Mouse (Mus musculus) heart, adult 2 months (tissue): Measurements from ENCODE around the gene Sash3.

Experiments
- CTCF ChIP-seq: fragments of 200-600 bp; IDR thresholded peaks from 2 replicates; pipeline ENCODE4 v1.8.1; 2022; ENCODE audit warnings: antibody characterized with exemption, mild to moderate bottlenecking, moderate library complexity
- POLR2A ChIP-seq: fragments of 200-500 bp; IDR thresholded peaks from 2 replicates; pipeline ENCODE4 v1.6.1; 2011; ENCODE audit warnings: mild to moderate bottlenecking, low read depth, low read length, control low read depth; ENCODE audit not compliant: insufficient read depth

DNA sequence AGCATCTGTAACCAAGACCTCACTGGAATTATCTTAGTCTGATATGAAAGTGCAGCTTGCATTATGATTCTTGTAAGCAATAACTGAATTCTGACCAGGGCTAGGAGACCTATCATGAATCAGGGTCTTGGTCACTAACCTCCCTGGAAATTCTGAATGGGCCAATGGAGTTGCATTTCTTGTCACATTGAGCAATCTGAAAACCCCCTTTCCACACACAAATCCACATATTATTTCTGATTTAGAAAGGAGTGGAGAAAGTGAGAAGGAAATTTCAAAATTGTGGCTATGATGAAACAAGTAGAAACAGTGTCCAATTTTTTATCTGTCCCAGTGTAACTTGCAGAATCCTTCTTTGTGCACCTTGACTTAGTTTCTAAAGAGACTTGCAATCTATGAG, 26.9 kb upstream of the Sash3 start:
- TF ChIP-seq POLR2A (no peak), CTCF (no peak)
